In genomic region chr1:183963286-183963685, GRCm38 (mm10) we compare ENCODE assay signal across 21 mouse cellular contexts. TPM values are rescaled to one million over a fixed set of nuclear protein-coding genes. Genes with fewer than 3 reads are reported as not detected.
DNase-seq lines count a peak whose midpoint lies in the region; ATAC-seq lines count a peak whose summit lies in the region.
"Had no signal": no experiment of that assay in that cellular context is flagged by ENCODE, and none has a peak within 500 bp of the region (broad histone marks: within the 10 kb centered on the region; RNA-seq: fewer than 3 reads in every experiment).

No protein-coding gene starts in this region.

- ATAC-seq in cerebellum, adult (ENCODE audit: insufficient number of reproducible peaks, low FRiP score, low TSS enrichment) = no peak
- ATAC-seq: forebrain, embryonic 14.5 days; forebrain, postnatal 0 days; hindbrain, postnatal 0 days; inflammation-experienced regulatory T-cells, adult 6 months; intestine, embryonic 16.5 days had no signal

- DNase-seq in adrenal gland, postnatal 10 days = peak; percentile 17
- DNase-seq in adrenal gland, adult 8-10 months = no peak
- peak; percentile 12 to 17 for DNase-seq in cerebellum, postnatal 25 days
- peak; percentile 11 for DNase-seq in kidney, adult 11 months
- no peak for DNase-seq in kidney, adult 8-10 months
- DNase-seq in adipocyte (ENCODE audit: low spot score) = peak; percentile 61
- DNase-seq in urinary bladder, adult 18-20 months (ENCODE audit: low spot score in 2 of 2) = no peak
- DNase-seq: adrenal gland, postnatal 14 days; B cell, adult 2 months; cerebellum, adult 11-12 months; cerebellum, adult 9-11 months; forebrain, postnatal 0 days; heart, adult 18-20 months; heart, postnatal 14 days; heart, postnatal 4 days; kidney, adult 2 months had no signal

RNA-seq across cellular contexts. Expression of gene Dusp10, which starts 49.8 kb away (rescaled TPM):
- total RNA-seq in adrenal gland, postnatal 10 days (2021) = 10 to 100 TPM; 17.4 to 30.9 TPM
- 10 to 100 TPM in 2 of 4 experiments, 1 to 10 TPM in 2; 7.9 to 26.6 (median 16.4) TPM for total RNA-seq in adrenal gland, adult 8-10 months (2022)

Comparison
In these comparisons a context has a peak if more than half of its experiments do, and no peak if none do; other contexts are left out.
1. DNase-seq: peak in adrenal gland, postnatal 10 days (single experiment), cerebellum, postnatal 25 days (2 of 2), kidney, adult 11 months (single experiment) and adipocyte (single experiment); none in adrenal gland, adult 8-10 months (single experiment), kidney, adult 8-10 months (0 of 2) and urinary bladder, adult 18-20 months (0 of 2).